Mouse (Mus musculus) hindbrain, embryonic 15.5 days (tissue): ENCODE measurements around the gene Trem3. TPM values are rescaled to one million over a fixed set of nuclear protein-coding genes. Genes with fewer than 3 reads are reported as not detected.

Experiments
- ATAC-seq: fragments of 200-750 bp; cut with Nextera tagmentation; 2 replicates; pipeline ENCODE4 v1.8.0; 2017; ENCODE audit warnings: low read depth, moderate number of reproducible peaks, moderate TSS enrichment; ENCODE audit not compliant: low FRiP score
- H3K27ac ChIP-seq: fragments of 300-500 bp; sonication (generic); replicated peaks from 2 replicates; pipeline ENCODE4 v1.5.1; 2015; ENCODE audit warnings: mild to moderate bottlenecking, inconsistent platforms
- H3K27me3 ChIP-seq: fragments of 300-500 bp; sonication (generic); 2 replicates; pipeline ENCODE4 v1.6.1; 2015; ENCODE audit warnings: control low read depth, inconsistent platforms
- H3K36me3 ChIP-seq: fragments of 300-500 bp; sonication (generic); 2 replicates; pipeline ENCODE4 v1.6.1; 2015; ENCODE audit warnings: control low read depth, inconsistent platforms
- H3K4me1 ChIP-seq: fragments of 300-500 bp; sonication (generic); replicated peaks from 2 replicates; pipeline ENCODE4 v1.6.1; 2015; ENCODE audit warnings: control low read depth, inconsistent platforms
- H3K4me2 ChIP-seq: fragments of 300-500 bp; sonication (generic); 2 replicates; pipeline ENCODE4 v1.6.1; 2015; ENCODE audit warnings: moderate library complexity, mild to moderate bottlenecking, inconsistent platforms
- H3K4me3 ChIP-seq: fragments of 300-500 bp; sonication (generic); 2 replicates; pipeline ENCODE4 v1.5.1; 2015; ENCODE audit warnings: mild to moderate bottlenecking, inconsistent platforms
- H3K9ac ChIP-seq: fragments of 300-500 bp; sonication (generic); 2 replicates; pipeline ENCODE4 v1.6.1; 2015; ENCODE audit warnings: inconsistent platforms
- H3K9me3 ChIP-seq: fragments of 300-500 bp; sonication (generic); 2 replicates; pipeline ENCODE4 v1.6.1; 2016; ENCODE audit warnings: control low read depth, inconsistent platforms
- WGBS: fragments of 180-500 bp; shearing (Covaris S2); methylation state at CpG from one replicate; pipeline ENCODE4 v1.1.7; 2015; 5-methylcytosine and 5-hydroxymethylcytosine counted together
- polyA plus RNA-seq: library from polyadenylated mRNA; unstranded; fragments of >200 nt; fragmentation: Nextera tagmentation; extraction: Ambion mirVana; gene quantifications from 2 replicates; pipeline ENCODE4 v1.2.1, GENCODE M21; 2015

The Trem3 gene
- polyA plus RNA-seq, 1 experiment from 2014 or later, result not detected

DNA sequence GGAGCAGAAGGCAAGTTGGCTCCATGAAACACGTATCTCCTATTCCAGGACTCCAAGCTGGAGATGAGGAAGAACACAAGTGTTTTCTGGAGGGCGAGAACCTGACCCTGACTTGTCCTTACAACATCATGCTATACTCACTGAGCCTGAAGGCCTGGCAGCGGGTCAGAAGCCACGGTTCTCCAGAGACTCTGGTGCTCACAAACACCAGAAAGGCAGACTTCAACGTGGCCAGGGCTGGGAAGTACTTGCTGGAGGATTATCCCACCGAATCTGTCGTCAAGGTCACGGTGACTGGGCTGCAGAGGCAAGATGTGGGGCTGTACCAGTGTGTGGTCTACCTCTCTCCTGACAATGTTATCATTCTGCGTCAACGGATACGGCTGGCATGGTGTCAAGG lies 1.9 kb downstream of the Trem3 start:
- no peak overlapping the region for H3K4me3 ChIP-seq
- no peaks in the 10 kb centered on the region for H3K27me3 ChIP-seq
- no peak for ATAC-seq
- no peaks in the 10 kb centered on the region for H3K9me3 ChIP-seq
- WGBS, result 88% methylated on average over 11 of the region's 11 CpGs
- no peak overlapping the region for H3K4me2 ChIP-seq
- no peak overlapping the region for H3K27ac ChIP-seq
- H3K36me3 ChIP-seq, result no peaks in the 10 kb centered on the region
- no peak overlapping the region for H3K9ac ChIP-seq
- H3K4me1 ChIP-seq, result no peaks in the 10 kb centered on the region

DNA sequence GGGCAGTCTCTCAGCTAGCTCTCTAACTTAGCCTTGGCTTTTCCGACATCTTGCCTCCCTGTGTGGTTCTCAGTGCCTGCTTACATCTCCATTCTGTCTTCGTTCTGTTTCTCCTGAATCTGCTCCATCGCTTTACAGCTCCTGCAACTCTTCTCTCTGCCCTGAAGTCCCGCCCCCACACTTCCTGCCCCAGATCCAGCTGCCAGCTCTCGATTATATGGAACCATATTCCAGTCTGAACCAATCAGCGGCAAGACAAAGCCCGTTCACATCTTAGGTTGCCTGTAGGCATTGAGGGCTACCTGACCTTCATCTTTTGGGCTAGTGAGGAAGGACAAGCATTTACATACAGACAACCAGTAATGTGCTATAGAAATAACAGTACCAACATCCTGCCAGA lies 3.1 kb downstream of the Trem3 start:
- Histone ChIP-seq H3K9me3 (no peaks in the 10 kb centered on the region), H3K36me3 (no peaks in the 10 kb centered on the region), H3K4me1 (no peaks in the 10 kb centered on the region), H3K27me3 (no peaks in the 10 kb centered on the region), H3K27ac (no peak overlapping the region), H3K9ac (no peak overlapping the region), H3K4me2 (no peak overlapping the region), H3K4me3 (no peak overlapping the region)
- WGBS, result 94% methylated on average over 7 of the region's 7 CpGs
- ATAC-seq, result no peak

DNA sequence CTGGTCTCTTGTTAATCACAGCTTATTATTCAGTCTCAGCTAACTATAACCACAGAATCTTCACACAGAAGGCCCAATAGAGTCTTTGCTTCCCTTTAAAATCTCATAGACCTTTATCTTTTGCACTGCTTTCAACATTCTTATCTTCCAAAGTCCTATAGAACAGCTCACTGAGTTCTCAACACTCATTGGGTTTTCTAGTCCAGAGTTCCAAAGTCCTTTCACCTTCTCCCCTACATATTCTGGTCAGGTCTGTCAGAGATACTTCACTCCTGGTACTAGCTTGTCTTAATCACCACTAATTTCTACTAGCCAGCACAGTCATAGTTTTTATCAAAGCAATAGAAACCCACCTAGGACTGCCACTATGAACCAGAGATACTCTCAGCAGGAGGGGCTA lies 9.0 kb downstream of the Trem3 start:
- Histone ChIP-seq H3K4me3 (no peak overlapping the region), H3K9me3 (0 out of 2 replicates have a peak, but pooled peaks cover 11% of the 10 kb centered on the region), H3K4me2 (no peak overlapping the region), H3K27me3 (no peaks in the 10 kb centered on the region), H3K9ac (no peak overlapping the region), H3K27ac (no peak overlapping the region), H3K36me3 (no peaks in the 10 kb centered on the region), H3K4me1 (no peaks in the 10 kb centered on the region)
- ATAC-seq, result no peak

DNA sequence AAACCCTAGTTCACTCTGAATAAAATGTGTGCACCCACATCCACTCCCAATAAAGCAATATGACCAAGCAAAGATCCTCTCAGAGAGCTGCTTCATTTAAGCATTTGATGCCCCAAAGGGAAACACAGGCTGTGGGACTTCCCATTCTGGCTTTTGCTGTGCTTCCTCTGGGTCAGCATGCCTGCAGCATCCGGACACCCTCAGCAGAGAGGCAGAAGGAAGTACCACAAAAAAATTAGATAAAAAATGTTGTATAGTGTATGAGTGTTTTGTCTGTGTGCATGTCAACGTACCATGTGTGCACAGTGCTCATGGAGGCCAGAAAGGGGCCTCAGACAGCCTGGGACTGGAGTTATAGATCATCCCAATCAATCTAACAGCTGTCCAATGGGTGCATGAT lies 14.3 kb downstream of the Trem3 start:
- Histone ChIP-seq H3K9me3 (0 out of 2 replicates have a peak, but pooled peaks cover 11% of the 10 kb centered on the region), H3K27me3 (no peaks in the 10 kb centered on the region)
- ATAC-seq, result no peak

DNA sequence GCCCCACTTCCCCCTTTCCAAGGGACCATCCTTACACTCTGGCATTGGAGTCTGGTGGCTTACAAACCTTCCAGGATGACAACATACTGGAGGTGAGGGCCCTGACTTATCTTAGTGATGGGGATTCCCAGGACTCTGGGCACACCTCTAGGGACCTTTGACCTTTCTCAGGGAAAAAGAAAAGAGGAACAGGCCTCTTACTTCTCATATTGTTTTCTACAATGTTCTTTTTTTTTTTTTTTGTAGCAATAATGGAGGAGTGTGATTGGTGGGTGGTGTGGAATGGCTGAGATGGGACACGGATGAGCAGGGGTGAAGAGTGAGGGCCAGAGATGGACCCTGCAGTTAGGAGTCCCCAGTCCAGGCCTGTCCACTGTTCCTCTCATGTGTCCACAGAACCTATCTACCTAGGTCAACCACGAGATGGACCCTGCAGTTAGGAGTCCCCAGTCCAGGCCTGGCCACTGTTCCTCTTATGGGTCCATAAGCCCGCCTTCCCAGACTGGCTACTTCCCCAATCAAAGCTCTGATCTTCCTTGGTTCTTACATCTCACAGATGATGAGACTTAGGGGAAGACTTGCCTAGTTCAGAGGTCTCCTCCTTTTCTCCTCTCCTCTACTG lies 16.3 kb downstream of the Trem3 start, which contains the start of gene Treml4:
TSS of gene Treml4 (plus strand) at position 555 of the 622 bp plus-strand sequence.
- 80% methylated on average over 3 of the region's 3 CpGs for WGBS
- Histone ChIP-seq H3K27me3 (no peaks in the 10 kb centered on the region), H3K4me1 (no peaks in the 10 kb centered on the region), H3K9ac (no peak within 1 kb of the TSS), H3K36me3 (no peaks in the 10 kb centered on the region), H3K4me3 (no peak within 1 kb of the TSS), H3K9me3 (0 out of 2 replicates have a peak, but pooled peaks cover 11% of the 10 kb centered on the region), H3K27ac (no peak within 1 kb of the TSS), H3K4me2 (no peak within 1 kb of the TSS)
- no peak for ATAC-seq

More for the DNA sequence above, 14.3 kb downstream of the Trem3 start:
- H3K9ac ChIP-seq, result no peak overlapping the region
- no peak overlapping the region for H3K4me3 ChIP-seq
- WGBS, result 79% methylated on average over 2 of the region's 2 CpGs
- H3K27ac ChIP-seq, result no peak overlapping the region
- H3K4me2 ChIP-seq, result no peak overlapping the region
- H3K4me1 ChIP-seq, result no peaks in the 10 kb centered on the region
- H3K36me3 ChIP-seq, result no peaks in the 10 kb centered on the region

DNA sequence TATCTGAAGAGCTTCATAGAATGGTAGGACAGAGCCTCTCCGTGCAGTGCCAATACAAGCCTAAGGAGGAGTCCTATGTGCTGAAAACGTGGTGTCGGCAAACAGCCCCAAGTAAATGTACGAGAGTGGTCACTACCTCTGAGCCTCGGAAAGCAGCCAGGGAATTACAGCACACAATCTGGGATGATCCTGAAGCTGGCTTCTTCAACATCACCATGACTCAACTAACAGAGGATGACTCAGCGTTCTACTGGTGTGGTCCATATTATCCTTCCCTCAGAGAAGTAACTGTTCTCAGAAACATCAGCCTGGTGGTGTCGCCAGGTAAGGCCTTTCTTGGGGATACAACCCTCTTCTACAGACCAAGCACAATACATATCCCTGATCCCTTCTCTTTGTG lies 17.1 kb downstream of the Trem3 start:
- no peak overlapping the region for H3K4me3 ChIP-seq
- ATAC-seq, result no peak
- H3K9ac ChIP-seq, result no peak overlapping the region
- H3K4me2 ChIP-seq, result no peak overlapping the region
- WGBS, result 92% methylated on average over 7 of the region's 7 CpGs
- no peak overlapping the region for H3K27ac ChIP-seq
- H3K9me3 ChIP-seq, result 0 out of 2 replicates have a peak, but pooled peaks cover 5% of the 10 kb centered on the region
- no peaks in the 10 kb centered on the region for H3K36me3 ChIP-seq
- no peaks in the 10 kb centered on the region for H3K4me1 ChIP-seq
- no peaks in the 10 kb centered on the region for H3K27me3 ChIP-seq

DNA sequence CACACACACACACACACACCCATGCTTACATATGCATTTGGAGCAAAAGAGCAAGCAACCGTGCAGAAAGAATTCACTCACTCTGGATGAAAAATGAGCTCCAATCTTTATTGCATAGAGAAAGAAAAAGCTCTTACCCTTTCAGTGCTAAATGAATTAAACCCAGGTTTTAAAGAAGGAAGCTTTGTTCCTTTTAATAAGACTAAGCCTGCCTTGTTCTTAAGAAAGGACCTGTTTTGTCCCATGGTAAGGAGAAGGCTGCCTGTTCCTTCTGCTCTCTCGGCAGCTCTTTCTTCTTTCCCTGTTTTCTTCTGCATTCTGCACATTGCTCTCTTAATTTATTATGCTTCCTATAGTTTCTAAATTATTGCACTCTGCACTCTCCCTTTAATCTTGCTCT lies 18.6 kb downstream of the Trem3 start:
- 15% methylated on average over 2 of the region's 2 CpGs for WGBS
- no peaks in the 10 kb centered on the region for H3K9me3 ChIP-seq

DNA sequence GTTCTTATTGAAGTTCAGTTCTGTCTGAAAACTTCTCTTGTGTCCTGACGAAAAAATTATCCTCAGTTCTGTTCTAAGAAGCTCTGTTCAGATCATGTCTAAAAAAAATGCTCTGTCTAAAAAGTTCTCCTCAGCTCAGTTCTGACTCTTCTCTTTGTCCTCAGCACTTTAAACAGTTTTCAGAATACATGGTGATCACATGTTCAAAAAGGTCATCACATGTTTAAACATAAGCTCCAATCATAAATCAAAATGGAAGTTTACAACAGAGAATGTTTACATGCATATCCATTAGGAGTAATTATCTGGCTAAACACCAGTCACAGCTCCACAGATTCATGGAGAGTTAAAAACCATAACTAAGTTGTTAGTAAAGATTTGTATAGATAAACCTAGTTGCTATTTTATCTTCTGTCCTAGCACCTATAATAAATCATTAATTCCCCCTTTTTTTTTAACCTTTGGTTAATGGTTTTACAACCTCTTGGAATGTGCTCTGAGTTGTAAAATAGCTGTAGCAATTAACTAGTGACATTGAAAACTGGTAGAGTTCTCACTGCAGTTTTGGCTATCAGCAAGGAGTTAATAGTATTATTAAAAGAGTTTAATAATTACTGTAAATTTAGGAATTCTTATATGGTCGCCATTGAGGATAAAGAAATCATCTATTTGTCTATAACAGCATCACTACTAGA lies 19.2 kb downstream of the Trem3 start:
- Histone ChIP-seq H3K36me3 (no peaks in the 10 kb centered on the region), H3K27me3 (no peaks in the 10 kb centered on the region), H3K4me2 (no peak overlapping the region), H3K4me3 (no peak overlapping the region), H3K4me1 (no peaks in the 10 kb centered on the region), H3K9me3 (no peaks in the 10 kb centered on the region), H3K27ac (no peak overlapping the region), H3K9ac (no peak overlapping the region)
- 47% methylated on average over 2 of the region's 2 CpGs for WGBS
- no peak for ATAC-seq

More for the DNA sequence above, 18.6 kb downstream of the Trem3 start:
- no peak for ATAC-seq
- Histone ChIP-seq H3K4me2 (no peak overlapping the region), H3K36me3 (no peaks in the 10 kb centered on the region), H3K9ac (no peak overlapping the region), H3K27ac (no peak overlapping the region), H3K4me3 (no peak overlapping the region), H3K27me3 (no peaks in the 10 kb centered on the region), H3K4me1 (no peaks in the 10 kb centered on the region)

DNA sequence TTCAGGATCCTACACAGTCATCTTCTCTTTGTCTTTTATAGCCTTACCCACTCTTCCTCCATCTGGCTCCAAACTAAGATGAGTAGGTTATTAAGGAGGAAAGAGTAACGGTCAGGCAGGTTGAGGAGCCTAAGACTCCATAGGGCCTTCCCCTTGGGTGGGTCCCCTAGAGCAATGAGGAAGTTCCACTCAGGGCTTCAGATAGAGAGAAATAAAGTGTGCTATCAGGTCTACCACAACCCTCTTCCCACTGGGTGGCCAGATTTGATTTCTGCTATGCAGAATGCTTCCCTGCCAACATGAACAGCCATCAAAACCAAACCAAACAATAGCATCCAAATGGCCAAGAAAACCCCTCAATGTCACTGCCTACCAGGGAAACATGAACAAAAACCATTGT lies 20.0 kb downstream of the Trem3 start:
- Histone ChIP-seq H3K27ac (no peak overlapping the region), H3K4me1 (no peaks in the 10 kb centered on the region), H3K9ac (no peak overlapping the region), H3K36me3 (no peaks in the 10 kb centered on the region), H3K4me3 (no peak overlapping the region), H3K9me3 (no peaks in the 10 kb centered on the region), H3K4me2 (no peak overlapping the region), H3K27me3 (no peaks in the 10 kb centered on the region)
- 94% methylated on average over 1 of the region's 1 CpGs for WGBS
- no peak for ATAC-seq

DNA sequence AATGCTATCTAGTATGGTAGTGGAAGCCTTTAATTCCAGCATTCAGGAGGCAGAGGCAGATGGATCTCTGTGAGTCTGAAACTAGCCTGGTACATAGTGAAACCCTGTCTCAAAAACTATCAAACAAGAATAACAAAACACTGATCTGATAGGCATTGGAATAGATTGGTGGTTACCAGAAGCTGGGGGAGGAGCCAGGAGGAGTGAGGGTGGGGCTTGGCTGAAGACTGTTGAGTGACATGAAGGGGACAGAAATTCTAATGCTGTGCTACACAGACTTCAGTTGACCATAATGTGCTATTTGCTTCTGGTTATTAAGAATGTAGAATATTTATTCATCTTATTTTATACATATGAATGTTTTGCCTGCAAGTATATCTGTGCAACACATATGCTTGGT lies 20.7 kb downstream of the Trem3 start:
- Histone ChIP-seq H3K4me1 (no peaks in the 10 kb centered on the region), H3K4me3 (no peak overlapping the region), H3K27me3 (no peaks in the 10 kb centered on the region), H3K36me3 (no peaks in the 10 kb centered on the region), H3K9me3 (no peaks in the 10 kb centered on the region), H3K9ac (no peak overlapping the region), H3K4me2 (no peak overlapping the region), H3K27ac (no peak overlapping the region)
- ATAC-seq, result no peak

DNA sequence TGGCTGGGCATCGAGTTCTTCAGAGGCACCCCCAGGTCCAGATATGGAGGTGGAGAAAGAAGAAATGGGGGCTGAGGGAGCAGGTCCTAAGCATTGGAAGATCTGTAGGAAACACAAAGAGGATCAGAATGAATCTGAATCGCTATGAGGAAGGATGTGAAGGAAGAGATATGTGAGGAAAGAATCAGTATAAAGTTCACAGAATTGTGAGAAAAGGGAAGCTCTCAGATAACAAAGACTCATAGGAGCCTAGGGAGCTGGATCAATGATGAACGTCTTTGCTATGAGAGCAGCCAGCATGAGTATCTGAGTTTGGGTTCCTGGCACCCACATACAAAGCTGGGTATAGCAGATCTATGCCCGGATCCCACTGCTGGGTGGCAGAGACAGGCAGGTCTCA lies 22.3 kb downstream of the Trem3 start:
- H3K27me3 ChIP-seq, result no peaks in the 10 kb centered on the region
- 69% methylated on average over 4 of the region's 4 CpGs for WGBS
- H3K4me1 ChIP-seq, result no peaks in the 10 kb centered on the region
- no peak overlapping the region for H3K4me2 ChIP-seq
- no peak for ATAC-seq
- no peak overlapping the region for H3K27ac ChIP-seq
- H3K4me3 ChIP-seq, result no peak overlapping the region
- no peaks in the 10 kb centered on the region for H3K36me3 ChIP-seq
- no peaks in the 10 kb centered on the region for H3K9me3 ChIP-seq
- H3K9ac ChIP-seq, result no peak overlapping the region

DNA sequence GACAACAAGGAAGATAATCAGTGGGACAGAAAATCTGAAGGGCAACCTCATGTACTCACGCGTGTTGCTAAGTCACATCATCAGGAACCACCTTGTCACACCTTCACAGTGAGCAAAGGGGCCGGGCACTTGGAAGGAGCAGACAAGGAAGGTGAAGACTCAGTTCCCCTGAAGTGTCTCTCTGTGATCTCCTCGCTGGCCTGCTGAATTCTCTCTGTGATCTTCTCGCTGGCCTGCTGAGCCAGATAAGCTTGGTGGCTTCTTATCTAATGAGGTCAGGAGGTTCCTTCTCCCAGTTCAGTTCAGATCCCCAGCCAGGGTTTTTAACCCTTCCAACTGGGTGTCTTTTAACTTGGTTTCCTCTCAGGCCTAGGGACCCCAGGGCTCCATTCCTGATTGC lies 24.6 kb downstream of the Trem3 start:
- ATAC-seq, result no peak
- Histone ChIP-seq H3K27ac (no peak overlapping the region), H3K9me3 (no peaks in the 10 kb centered on the region), H3K4me2 (no peak overlapping the region), H3K27me3 (no peaks in the 10 kb centered on the region), H3K9ac (no peak overlapping the region), H3K36me3 (no peaks in the 10 kb centered on the region), H3K4me3 (no peak overlapping the region), H3K4me1 (no peaks in the 10 kb centered on the region)
- 80% methylated on average over 5 of the region's 5 CpGs for WGBS

DNA sequence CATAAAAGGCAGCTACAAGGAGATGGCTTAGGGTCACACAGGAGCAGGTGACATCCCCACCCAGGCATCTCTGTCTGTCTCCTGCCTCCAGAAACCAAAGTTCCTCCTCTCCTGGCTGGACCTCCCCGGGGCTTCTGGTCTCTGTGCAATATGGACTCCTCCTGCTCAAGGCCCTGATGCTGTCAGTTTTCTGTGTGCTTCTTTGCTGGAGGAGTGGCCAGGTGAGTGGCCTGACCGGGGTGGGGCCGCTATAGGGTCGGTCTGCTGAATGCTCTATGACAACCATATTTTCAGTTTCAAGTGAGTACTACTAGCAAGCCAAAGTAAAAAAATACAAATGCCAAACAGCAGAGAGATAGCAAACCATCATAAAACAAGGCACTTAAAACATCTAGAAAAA lies 25.0 kb downstream of the Trem3 start:
- no peak overlapping the region for H3K4me3 ChIP-seq
- 98% methylated on average over 4 of the region's 4 CpGs for WGBS

More for the DNA sequence above, 25.0 kb downstream of the Trem3 start:
- H3K9ac ChIP-seq, result no peak overlapping the region
- no peak overlapping the region for H3K4me2 ChIP-seq
- no peaks in the 10 kb centered on the region for H3K27me3 ChIP-seq
- ATAC-seq, result no peak
- no peak overlapping the region for H3K27ac ChIP-seq
- no peaks in the 10 kb centered on the region for H3K36me3 ChIP-seq
- H3K4me1 ChIP-seq, result no peaks in the 10 kb centered on the region
- H3K9me3 ChIP-seq, result no peaks in the 10 kb centered on the region
